Comparison of ENCODE assay signal across 8 mouse cellular contexts in the genomic region with DNA sequence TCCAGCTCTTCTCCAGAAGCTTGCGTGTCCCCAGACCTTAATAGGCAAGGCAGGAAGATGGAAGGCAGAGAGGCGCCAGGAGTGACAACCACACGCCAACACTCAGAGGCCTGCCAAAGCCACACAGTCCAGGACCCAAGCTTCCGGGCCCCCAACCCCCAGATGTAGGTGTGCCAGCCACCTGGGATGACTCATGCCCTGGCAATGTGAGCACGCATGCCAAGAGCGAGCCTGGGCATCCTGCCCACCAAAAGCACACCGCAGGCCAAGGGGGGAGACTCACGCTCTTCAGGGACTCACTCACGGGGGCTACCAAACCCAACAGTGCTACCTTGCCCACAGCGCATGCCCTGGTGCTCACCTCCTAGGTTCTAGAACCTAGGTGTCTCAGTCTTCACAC. TPM values are rescaled to one million over a fixed set of nuclear protein-coding genes. Genes with fewer than 3 reads are reported as not detected.
DNase-seq lines count a peak whose midpoint lies in the region; ATAC-seq and TF ChIP-seq lines count a peak whose summit lies in the region.

No protein-coding gene starts in this region.

- H3K4me1 ChIP-seq in neural tube, embryonic 11.5 days (ENCODE audit: control insufficient read depth, insufficient read depth, low read length): peaks cover 6% of the 10 kb centered on the region; the same call in 1 of the 2 replicates
- H3K4me1 ChIP-seq in stomach, postnatal 0 days (replicated peaks; ENCODE audit: control insufficient read depth, insufficient read depth): no peaks in the 10 kb centered on the region

- no peak overlapping the region for H3K9ac ChIP-seq in neural tube, embryonic 11.5 days (ENCODE audit: low read length)
- H3K9ac ChIP-seq in stomach, postnatal 0 days (ENCODE audit: low read length): peak overlapping the region; percentile 69

- ATAC-seq in neural tube, embryonic 11.5 days (ENCODE audit: insufficient read depth, low FRiP score, low TSS enrichment): no peak
- peak; percentile 36 for ATAC-seq in megakaryocyte, adult 5-6 weeks (ENCODE audit: poor library complexity, severe bottlenecking)
- ATAC-seq in stomach, postnatal 0 days (ENCODE audit: low FRiP score, low TSS enrichment): peak; percentile 87
- no peak for ATAC-seq in erythroblast, adult 5-6 weeks (replicated peaks; ENCODE audit: low FRiP score, poor library complexity, severe bottlenecking)

- H3K27me3 ChIP-seq in neural tube, embryonic 11.5 days (ENCODE audit: control insufficient read depth, insufficient read depth, low read length): peaks cover 31% of the 10 kb centered on the region
- H3K27me3 ChIP-seq in stomach, postnatal 0 days (ENCODE audit: control insufficient read depth, insufficient read depth, low read length): no peaks in the 10 kb centered on the region; the same call in 1 of the 2 replicates

- no peak overlapping the region for H3K27ac ChIP-seq in neural tube, embryonic 11.5 days (ENCODE audit: low read depth, low read length)
- peak overlapping the region; percentile 65 for H3K27ac ChIP-seq in stomach, postnatal 0 days (replicated peaks)

- DNase-seq in neural tube, embryonic 11.5 days (ENCODE audit: low spot score): no peak
- DNase-seq in neural tube, embryonic 10.5 days (ENCODE audit: extremely low spot score, low spot score): no peak
- peak; percentile 68 to 77 for DNase-seq in cerebellum, postnatal 36 days
- peak; percentile 67 to 68 for DNase-seq in heart, postnatal 10 days
- DNase-seq in kidney, postnatal 25 days: peak; percentile 50 to 72
- peak; percentile 67 for DNase-seq in stomach, postnatal 0 days (ENCODE audit: low spot score)

- H3K36me3 ChIP-seq in neural tube, embryonic 11.5 days (ENCODE audit: control insufficient read depth, insufficient read depth, low read length): no peaks in the 10 kb centered on the region
- H3K36me3 ChIP-seq in stomach, postnatal 0 days (ENCODE audit: control insufficient read depth, insufficient read depth, low read length): no peaks in the 10 kb centered on the region

- no peaks in the 10 kb centered on the region for H3K9me3 ChIP-seq in neural tube, embryonic 11.5 days (ENCODE audit: control insufficient read depth, low read length)
- H3K9me3 ChIP-seq in stomach, postnatal 0 days (ENCODE audit: control insufficient read depth, low read length): no peaks in the 10 kb centered on the region

- peak overlapping the region; percentile 54 for H3K4me2 ChIP-seq in neural tube, embryonic 11.5 days (ENCODE audit: low read depth)
- peak overlapping the region; percentile 73 for H3K4me2 ChIP-seq in stomach, postnatal 0 days (replicated peaks; ENCODE audit: low read depth)

- intact Hi-C loops in heart, postnatal 10 days (cut with DNase I): no loop called here

- WGBS in neural tube, embryonic 11.5 days: 59% methylated on average over 10 of the region's 10 CpGs
- WGBS in stomach, postnatal 0 days: 33% methylated on average over 9 of the region's 10 CpGs

- no peak for TF ChIP-seq CTCF in stomach, postnatal 0 days (IDR thresholded peaks at IDR 0.05; ENCODE audit: low read depth)

- no peak overlapping the region for H3K4me3 ChIP-seq in neural tube, embryonic 11.5 days (ENCODE audit: low read depth, low read length)
- peak overlapping the region; percentile 50 for H3K4me3 ChIP-seq in stomach, postnatal 0 days (ENCODE audit: low read depth, low read length)

- no peak for TF ChIP-seq EP300 in stomach, postnatal 0 days (optimal IDR thresholded peaks at IDR 0.05)

RNA-seq across cellular contexts. Expression of a gene that starts 0.3 kb away (rescaled TPM):
- polyA plus RNA-seq in neural tube, embryonic 11.5 days (2014; fragmentation: Nextera tagmentation; extraction: Ambion mirVana): 0.93 and 1.1 TPM in 2 replicates
- under 1 TPM; 0.22 to 0.43 TPM for total RNA-seq in heart, postnatal 10 days (2021)
- not detected in 2 replicates for total RNA-seq in megakaryocyte, adult 5-6 weeks (2015)
- 0.20 TPM in 1 of 2 replicates, not detected in the other for total RNA-seq in megakaryocyte, adult 5-6 weeks (2017)
- polyA plus RNA-seq in stomach, postnatal 0 days (2015; fragmentation: Nextera tagmentation; extraction: Ambion mirVana): 48.9 and 53.1 TPM in 2 replicates
- total RNA-seq in erythroblast, adult 5-6 weeks (2015; ENCODE audit: low replicate concordance): not detected in 2 replicates
- total RNA-seq in erythroblast, adult 5-6 weeks (2017; ENCODE audit: low replicate concordance): not detected in 2 replicates

RNA-seq across cellular contexts. Expression of a gene that starts 9.2 kb away (rescaled TPM):
- 151 and 162 TPM in 2 replicates for polyA plus RNA-seq in neural tube, embryonic 11.5 days (2014; fragmentation: Nextera tagmentation; extraction: Ambion mirVana)
- total RNA-seq in heart, postnatal 10 days (2021): 10 to 100 TPM; 58.9 to 73.2 TPM
- 61.1 and 68.5 TPM in 2 replicates for total RNA-seq in megakaryocyte, adult 5-6 weeks (2015)
- 58.5 and 63.3 TPM in 2 replicates for total RNA-seq in megakaryocyte, adult 5-6 weeks (2017)
- polyA plus RNA-seq in stomach, postnatal 0 days (2015; fragmentation: Nextera tagmentation; extraction: Ambion mirVana): 77.9 and 79.7 TPM in 2 replicates
- total RNA-seq in erythroblast, adult 5-6 weeks (2015; ENCODE audit: low replicate concordance): 21.9 and 35.5 TPM in 2 replicates
- 8.8 and 14.4 TPM in 2 replicates for total RNA-seq in erythroblast, adult 5-6 weeks (2017; ENCODE audit: low replicate concordance)

RNA-seq across cellular contexts. Expression of a gene that starts 16.0 kb away (rescaled TPM):
- 84.7 and 90.2 TPM in 2 replicates for polyA plus RNA-seq in neural tube, embryonic 11.5 days (2014; fragmentation: Nextera tagmentation; extraction: Ambion mirVana)
- 10 to 100 TPM; 23.7 to 28.9 TPM for total RNA-seq in heart, postnatal 10 days (2021)
- 85.1 and 90.6 TPM in 2 replicates for total RNA-seq in megakaryocyte, adult 5-6 weeks (2015)
- 22.5 and 32.0 TPM in 2 replicates for total RNA-seq in megakaryocyte, adult 5-6 weeks (2017)
- 49.4 and 58.6 TPM in 2 replicates for polyA plus RNA-seq in stomach, postnatal 0 days (2015; fragmentation: Nextera tagmentation; extraction: Ambion mirVana)
- total RNA-seq in erythroblast, adult 5-6 weeks (2015; ENCODE audit: low replicate concordance): 18.8 and 23.2 TPM in 2 replicates
- 5.7 and 11.0 TPM in 2 replicates for total RNA-seq in erythroblast, adult 5-6 weeks (2017; ENCODE audit: low replicate concordance)

RNA-seq across cellular contexts. Expression of a gene that starts 16.0 kb away (rescaled TPM):
- 7.8 and 8.1 TPM in 2 replicates for polyA plus RNA-seq in neural tube, embryonic 11.5 days (2014; fragmentation: Nextera tagmentation; extraction: Ambion mirVana)
- total RNA-seq in heart, postnatal 10 days (2021): 1 to 10 TPM; 7.7 to 8.4 TPM
- 2.2 and 4.3 TPM in 2 replicates for total RNA-seq in megakaryocyte, adult 5-6 weeks (2015)
- 5.7 and 6.5 TPM in 2 replicates for total RNA-seq in megakaryocyte, adult 5-6 weeks (2017)
- polyA plus RNA-seq in stomach, postnatal 0 days (2015; fragmentation: Nextera tagmentation; extraction: Ambion mirVana): 4.5 and 5.2 TPM in 2 replicates
- 3.8 TPM in 1 of 2 replicates, not detected in the other for total RNA-seq in erythroblast, adult 5-6 weeks (2015; ENCODE audit: low replicate concordance)
- total RNA-seq in erythroblast, adult 5-6 weeks (2017; ENCODE audit: low replicate concordance): 0.51 and 7.0 TPM in 2 replicates

RNA-seq across cellular contexts. Expression of a gene that starts 38.6 kb away (rescaled TPM):
- not detected in 2 replicates for polyA plus RNA-seq in neural tube, embryonic 11.5 days (2014; fragmentation: Nextera tagmentation; extraction: Ambion mirVana)
- total RNA-seq in heart, postnatal 10 days (2021): not detected
- total RNA-seq in megakaryocyte, adult 5-6 weeks (2015): not detected in 2 replicates
- total RNA-seq in megakaryocyte, adult 5-6 weeks (2017): not detected in 2 replicates
- not detected in 2 replicates for polyA plus RNA-seq in stomach, postnatal 0 days (2015; fragmentation: Nextera tagmentation; extraction: Ambion mirVana)
- total RNA-seq in erythroblast, adult 5-6 weeks (2015; ENCODE audit: low replicate concordance): not detected in 2 replicates
- total RNA-seq in erythroblast, adult 5-6 weeks (2017; ENCODE audit: low replicate concordance): not detected in 2 replicates

Comparison
In these comparisons a context has a peak if more than half of its experiments do, and no peak if none do; other contexts are left out.
1. ATAC-seq: peak in megakaryocyte, adult 5-6 weeks (single experiment) and stomach, postnatal 0 days (single experiment); none in neural tube, embryonic 11.5 days (single experiment) and erythroblast, adult 5-6 weeks (single experiment).
2. DNase-seq: peak in cerebellum, postnatal 36 days (2 of 2), heart, postnatal 10 days (2 of 2), kidney, postnatal 25 days (2 of 2) and stomach, postnatal 0 days (single experiment); none in neural tube, embryonic 11.5 days (single experiment) and neural tube, embryonic 10.5 days (single experiment).